Mouse (Mus musculus): ENCODE measurements at regions not wholly inside any gene's neighbourhood (a gene's known extent, or its start where the extent isn't known, plus 50 kb on each side); places are given as distances from the start of the nearest gene placed in this dataset.

DNA sequence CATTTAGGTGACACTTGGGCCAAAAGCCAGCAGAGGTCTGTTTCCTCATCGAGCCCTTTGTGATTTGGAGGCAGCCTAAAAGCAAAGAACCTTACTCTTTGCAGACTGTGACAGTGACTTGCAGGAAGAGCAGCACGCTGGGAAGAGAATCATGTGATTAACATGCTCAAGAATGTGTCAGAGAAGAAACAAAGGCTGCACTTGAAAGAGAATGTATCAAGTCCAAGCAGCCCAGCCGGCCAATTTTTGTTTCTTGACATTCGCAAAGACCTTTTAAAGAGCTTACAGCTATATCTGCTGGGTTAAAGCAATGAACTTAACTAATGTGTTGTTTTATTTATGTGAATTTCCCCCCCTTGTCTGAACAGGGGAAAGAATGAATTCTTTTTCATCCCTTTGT, 203.8 kb upstream of the Map3k7 start:
- no peak for TF ChIP-seq GATA1 (IDR thresholded peaks at IDR 0.05; ENCODE audit: borderline replicate concordance, low read length)
- no peak for TF ChIP-seq TAL1 (conservative IDR thresholded peaks at IDR 0.05; ENCODE audit: low read depth, low read length)
- TF ChIP-seq CTCF (IDR thresholded peaks at IDR 0.05; ENCODE audit: low read depth, low read length) = no peak
- TF ChIP-seq POLR2AphosphoS5 (IDR thresholded peaks at IDR 0.05; ENCODE audit: insufficient replicate concordance, low read depth, low read length) = no peak
- TF ChIP-seq GATA2 (IDR thresholded peaks at IDR 0.05; ENCODE audit: borderline replicate concordance, low read depth, low read length) = no peak
